Mouse (Mus musculus): ENCODE results near the gene Dusp22. TPM values are rescaled to one million over a fixed set of nuclear protein-coding genes. Genes with fewer than 3 reads are reported as not detected.

The Dusp22 gene
- total RNA-seq (2023), result 9.6 and 10.6 TPM in 2 replicates

DNA sequence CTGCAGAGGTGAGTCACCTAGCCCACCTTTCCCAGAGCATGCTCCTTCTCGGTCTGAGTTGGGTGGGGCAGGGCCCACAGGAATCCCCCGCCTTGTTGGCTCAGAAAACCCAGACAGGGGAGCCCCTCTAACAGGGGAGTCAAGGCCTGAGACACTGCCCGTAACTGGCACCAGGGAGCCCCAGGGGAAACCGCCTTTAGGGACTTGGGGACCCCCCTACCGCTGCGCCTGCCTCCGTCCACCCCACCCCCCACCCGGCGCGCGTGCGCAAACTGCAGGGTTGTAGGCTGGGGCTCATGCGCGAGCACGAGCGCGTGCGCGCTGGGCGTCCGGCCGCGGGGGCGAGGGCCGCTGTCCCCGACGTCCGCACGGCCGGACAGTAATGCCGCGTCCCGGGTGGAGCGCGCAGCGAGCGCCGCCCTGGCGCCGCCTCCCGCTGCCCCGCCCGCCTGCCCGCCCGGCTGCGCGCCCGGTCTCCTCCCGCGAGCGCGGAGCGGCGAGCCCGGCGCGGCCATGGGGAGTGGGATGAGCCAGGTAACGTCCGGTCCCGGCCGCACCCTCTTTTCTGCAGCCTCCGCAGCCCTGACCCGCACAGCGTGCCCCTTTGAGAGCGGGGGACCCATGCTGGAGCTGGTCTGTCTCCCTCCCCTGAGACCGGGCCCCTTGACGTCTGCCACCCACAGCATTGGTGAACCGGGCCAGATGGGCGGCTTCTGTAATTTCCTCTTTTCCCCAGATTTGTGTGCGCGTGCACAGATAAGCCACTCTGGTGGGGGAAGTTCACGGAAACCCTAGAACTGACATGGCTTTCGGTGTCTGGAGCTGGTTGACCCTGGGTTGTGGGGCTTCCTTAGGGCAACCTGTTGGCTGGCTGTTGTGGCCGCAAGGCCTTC is at the start of gene Dusp22:
Gene Dusp22 (plus strand): TSS at position 387 of the 893 bp plus-strand sequence.

DNA sequence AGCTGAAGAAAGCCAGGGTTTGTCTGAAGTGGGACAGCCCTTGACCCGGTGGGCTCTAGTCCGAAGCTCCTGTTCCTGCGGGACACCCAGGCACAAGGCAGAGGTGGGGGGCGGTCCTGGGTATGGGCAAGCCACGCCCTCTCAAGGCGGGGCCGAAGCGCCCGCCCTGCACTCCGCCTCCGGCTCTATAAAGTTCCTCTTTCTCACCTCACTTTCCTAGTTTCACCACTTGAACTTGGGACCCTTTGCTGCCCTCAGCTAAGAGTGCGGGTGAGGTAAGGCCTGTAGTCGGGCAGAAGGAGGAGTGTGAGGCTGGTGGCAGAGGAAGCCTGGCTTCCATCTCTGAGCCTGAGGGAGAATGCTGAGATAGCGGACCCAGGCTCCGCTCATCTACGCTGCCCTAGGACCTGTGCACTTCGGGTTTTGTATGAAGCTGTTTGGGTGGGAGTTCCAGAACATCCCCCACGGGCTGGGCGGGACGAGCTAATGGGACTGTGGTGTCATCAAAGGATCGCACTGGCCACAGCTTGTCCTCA is 89.3 kb downstream of the Dusp22 start, which contains the start of gene Irf4:
Gene Irf4 (plus strand): TSS at position 206 of the 536 bp plus-strand sequence.

Other genes starting within 250 kb of the Dusp22 start
- gene Uqcrfs1, start 114.6 kb upstream of the Dusp22 start, total RNA-seq (2023), result 67.7 and 71.6 TPM in 2 replicates
- gene Irf4, start 89.2 kb downstream of the Dusp22 start, total RNA-seq (2023), result 5.5 and 11.4 TPM in 2 replicates